Mouse (Mus musculus) heart, embryonic 11.5 days (tissue): Measurements from ENCODE around the gene Dppa3. TPM values are rescaled to one million over a fixed set of nuclear protein-coding genes. Genes with fewer than 3 reads are reported as not detected.

Experiments used
- ATAC-seq: fragments of 200-750 bp; cut with Nextera tagmentation; replicated peaks from 2 replicates; pipeline ENCODE4 v1.8.0; 2017; ENCODE audit warnings: moderate library complexity; ENCODE audit not compliant: insufficient number of reproducible peaks, low FRiP score, low TSS enrichment
- H3K27ac ChIP-seq: fragments of 300-500 bp; sonication (generic); 2 replicates; pipeline ENCODE4 v1.5.1; 2014; ENCODE audit warnings: mild to moderate bottlenecking, low read depth, low read length
- H3K27me3 ChIP-seq: fragments of 300-500 bp; sonication (generic); 2 replicates; pipeline ENCODE4 v1.6.1; 2014; ENCODE audit warnings: mild to moderate bottlenecking, low read length, mixed read lengths; ENCODE audit not compliant: control insufficient read depth, insufficient read depth
- H3K36me3 ChIP-seq: fragments of 300-500 bp; sonication (generic); 2 replicates; pipeline ENCODE4 v1.6.1; 2014; ENCODE audit warnings: mild to moderate bottlenecking, low read length, moderate library complexity, mixed read lengths; ENCODE audit not compliant: control insufficient read depth, insufficient read depth
- H3K4me1 ChIP-seq: fragments of 300-500 bp; sonication (generic); 2 replicates; pipeline ENCODE4 v1.6.1; 2014; ENCODE audit warnings: low read length; ENCODE audit not compliant: control insufficient read depth, insufficient read depth
- H3K4me2 ChIP-seq: fragments of 300-500 bp; sonication (generic); 2 replicates; pipeline ENCODE4 v1.6.1; 2014; ENCODE audit warnings: mild to moderate bottlenecking, moderate library complexity
- H3K4me3 ChIP-seq: fragments of 300-500 bp; sonication (generic); 2 replicates; pipeline ENCODE4 v1.5.1; 2014; ENCODE audit warnings: low read depth, low read length
- H3K9ac ChIP-seq: fragments of 300-500 bp; sonication (generic); 2 replicates; pipeline ENCODE4 v1.6.1; 2014; ENCODE audit warnings: mild to moderate bottlenecking, low read depth, low read length, moderate library complexity
- H3K9me3 ChIP-seq: fragments of 300-500 bp; sonication (generic); replicated peaks from 2 replicates; pipeline ENCODE4 v1.6.1; 2016; ENCODE audit warnings: low read length; ENCODE audit not compliant: control insufficient read depth
- WGBS: fragments of 180-500 bp; shearing (Covaris S2); extraction: QIAGEN DNeasy Blood & Tissue Kit; methylation state at CpG from one replicate; pipeline ENCODE4 v1.1.7; 2014; ENCODE audit not compliant: insufficient replicate concordance; 5-methylcytosine and 5-hydroxymethylcytosine counted together
- polyA plus RNA-seq: library from polyadenylated mRNA; unstranded; fragments of >200 nt; fragmentation: Nextera tagmentation; extraction: Ambion mirVana; gene quantifications from 2 replicates; pipeline ENCODE4 v1.2.1, GENCODE M21; 2014

Dppa3 gene
- polyA plus RNA-seq, 1 experiment from 2014 or later = not detected

DNA sequence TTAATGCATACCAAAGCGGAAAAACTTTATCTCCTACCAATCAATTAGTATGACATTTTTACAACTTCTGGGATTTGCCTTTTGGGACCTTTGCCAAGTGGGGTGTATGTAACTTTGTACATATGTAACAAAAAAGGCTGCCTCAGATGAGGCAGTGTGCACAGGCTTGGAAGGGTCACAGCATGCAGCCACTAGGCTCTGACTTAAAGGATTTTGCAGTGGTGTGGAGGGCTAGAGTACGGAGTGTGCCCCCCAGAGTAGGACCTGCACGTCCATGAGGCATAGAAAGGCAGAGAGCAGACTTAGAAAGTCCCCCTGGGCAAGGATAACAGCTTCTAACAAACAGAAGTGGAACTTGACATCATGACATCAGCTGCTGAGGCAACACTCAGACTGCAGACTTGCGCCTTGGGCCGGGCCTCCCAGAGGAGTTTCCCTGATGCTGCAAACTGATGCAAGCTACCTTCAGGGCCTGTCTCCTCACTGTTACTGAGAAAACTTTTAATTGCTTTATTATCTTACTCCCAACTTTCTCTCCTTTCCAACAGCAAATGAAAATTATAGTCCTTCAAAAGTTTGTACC, 24.3 kb downstream of the Dppa3 start:
- Histone ChIP-seq H3K4me1 (no peaks in the 10 kb centered on the region), H3K27ac (no peak overlapping the region), H3K27me3 (no peaks in the 10 kb centered on the region), H3K36me3 (no peaks in the 10 kb centered on the region), H3K4me2 (no peak overlapping the region), H3K9me3 (no peaks in the 10 kb centered on the region), H3K4me3 (no peak overlapping the region), H3K9ac (no peak overlapping the region)
- no peak for ATAC-seq
- 68% methylated on average over 5 of the region's 5 CpGs for WGBS

DNA sequence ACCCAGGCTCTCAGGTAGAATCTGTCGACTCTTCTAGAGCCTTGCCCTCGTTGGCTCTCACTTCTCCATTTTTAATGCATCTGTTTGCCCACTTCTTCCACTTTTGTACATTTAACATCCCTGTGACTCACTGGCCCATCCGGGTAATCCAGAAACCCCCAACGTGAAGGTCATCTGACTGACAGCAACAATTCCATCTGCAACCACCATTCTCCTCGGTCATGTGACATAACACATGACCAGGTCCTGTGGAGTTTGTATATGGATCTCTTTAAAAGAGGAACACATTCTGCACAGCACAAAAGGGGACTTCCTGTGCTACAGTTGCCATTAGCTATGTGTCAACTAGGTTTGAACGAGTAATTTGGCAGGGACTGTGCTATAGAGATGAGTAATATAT, 28.1 kb downstream of the Dppa3 start:
- ATAC-seq = no peak
- H3K9me3 ChIP-seq = no peaks in the 10 kb centered on the region
- H3K27me3 ChIP-seq = no peaks in the 10 kb centered on the region
- no peak overlapping the region for H3K4me2 ChIP-seq
- no peak overlapping the region for H3K27ac ChIP-seq
- WGBS = 77% methylated on average over 6 of the region's 6 CpGs
- H3K4me3 ChIP-seq = no peak overlapping the region
- no peaks in the 10 kb centered on the region for H3K36me3 ChIP-seq
- no peaks in the 10 kb centered on the region for H3K4me1 ChIP-seq
- no peak overlapping the region for H3K9ac ChIP-seq

DNA sequence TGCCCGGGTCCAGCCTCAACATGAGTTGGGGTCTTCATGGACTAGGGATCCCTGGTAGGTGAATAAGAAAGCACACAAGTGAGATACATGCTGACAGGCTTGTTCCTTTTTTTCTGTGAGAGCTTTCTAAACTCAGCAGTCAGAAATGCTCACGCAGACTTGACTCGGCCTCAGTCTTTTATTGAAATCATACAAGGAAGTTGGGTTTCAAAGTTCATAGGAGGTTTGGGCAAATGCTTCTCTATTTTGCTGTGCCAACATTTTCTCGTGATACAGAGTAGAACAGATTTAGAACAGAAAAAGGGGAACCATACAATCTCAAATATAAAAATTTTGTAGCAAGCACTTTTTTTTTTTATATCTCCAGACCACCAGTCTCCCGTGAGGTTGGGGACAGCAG, 31.4 kb downstream of the Dppa3 start:
- Histone ChIP-seq H3K4me1 (no peaks in the 10 kb centered on the region), H3K4me2 (no peak overlapping the region), H3K9ac (no peak overlapping the region), H3K9me3 (no peaks in the 10 kb centered on the region), H3K4me3 (no peak overlapping the region), H3K27me3 (peaks cover 10% of the 10 kb centered on the region), H3K36me3 (no peaks in the 10 kb centered on the region), H3K27ac (no peak overlapping the region)
- no peak for ATAC-seq
- 78% methylated on average over 5 of the region's 5 CpGs for WGBS

DNA sequence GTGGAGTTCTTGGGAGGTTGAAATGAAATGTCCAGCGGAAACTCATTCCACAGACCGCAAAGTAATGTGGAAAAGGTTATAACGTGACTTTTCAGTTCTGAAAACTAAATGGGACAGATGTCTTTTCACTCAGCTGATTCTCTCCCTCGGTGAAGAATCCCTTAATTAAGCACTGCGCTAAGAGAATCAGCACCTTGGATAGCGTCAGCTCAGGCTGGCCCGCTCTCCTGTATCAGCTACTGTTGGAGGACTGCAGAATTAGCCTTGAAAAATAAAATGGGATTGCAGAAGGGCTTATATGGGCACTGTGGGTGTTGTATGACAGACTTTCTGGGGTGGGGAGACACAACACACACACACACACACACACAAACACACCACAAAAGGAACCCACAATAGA, 33.4 kb downstream of the Dppa3 start:
- H3K4me3 ChIP-seq = no peak overlapping the region
- ATAC-seq = no peak
- H3K4me1 ChIP-seq = no peaks in the 10 kb centered on the region
- H3K36me3 ChIP-seq = no peaks in the 10 kb centered on the region
- H3K4me2 ChIP-seq = no peak overlapping the region
- H3K9ac ChIP-seq = no peak overlapping the region
- H3K9me3 ChIP-seq = no peaks in the 10 kb centered on the region
- no peak overlapping the region for H3K27ac ChIP-seq
- H3K27me3 ChIP-seq = peaks cover 17% of the 10 kb centered on the region
- 6% methylated on average over 7 of the region's 7 CpGs for WGBS

DNA sequence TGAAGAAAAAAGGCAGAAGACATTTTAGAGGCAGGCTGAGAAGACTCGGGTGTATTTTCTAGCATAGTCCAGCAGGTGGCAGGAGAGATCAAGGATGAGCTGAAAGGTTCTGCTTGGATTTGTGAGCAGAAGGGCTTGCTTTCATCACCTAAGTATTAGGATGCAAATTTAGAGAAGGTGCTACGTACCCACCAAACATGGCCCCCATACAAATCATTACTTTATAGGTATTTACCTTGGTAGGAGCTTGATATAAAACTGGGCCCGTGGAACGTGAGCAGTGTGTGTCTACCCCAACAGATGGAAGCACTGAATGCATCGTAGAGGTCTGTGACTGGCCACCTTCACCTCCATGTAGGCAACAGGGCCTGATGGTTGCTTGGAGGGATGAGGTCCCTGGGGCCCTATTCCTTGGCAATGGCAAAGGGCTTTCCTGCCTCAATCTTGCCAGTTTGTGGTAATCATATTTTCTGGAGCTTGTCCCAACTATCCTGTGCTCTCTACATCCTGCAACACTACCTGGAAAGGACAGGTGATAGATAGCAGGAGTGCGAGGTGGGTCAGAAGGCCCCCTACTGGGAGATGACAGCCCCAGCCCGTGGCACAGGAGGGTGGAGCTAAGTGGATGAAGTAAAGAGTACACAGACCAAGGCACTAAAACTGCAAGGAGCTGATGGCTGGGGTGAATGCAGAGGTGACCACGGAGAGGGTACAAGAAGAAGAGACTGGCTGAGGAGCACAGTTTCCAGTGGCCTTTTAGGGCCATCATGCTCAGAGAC, 34.6 kb downstream of the Dppa3 start:
- H3K4me2 ChIP-seq = no peak overlapping the region
- no peaks in the 10 kb centered on the region for H3K36me3 ChIP-seq
- no peak overlapping the region for H3K4me3 ChIP-seq
- H3K4me1 ChIP-seq = no peaks in the 10 kb centered on the region
- no peak for ATAC-seq
- 29% methylated on average over 8 of the region's 8 CpGs for WGBS
- H3K9ac ChIP-seq = no peak overlapping the region
- no peaks in the 10 kb centered on the region for H3K9me3 ChIP-seq
- H3K27me3 ChIP-seq = peaks cover 17% of the 10 kb centered on the region
- no peak overlapping the region for H3K27ac ChIP-seq

DNA sequence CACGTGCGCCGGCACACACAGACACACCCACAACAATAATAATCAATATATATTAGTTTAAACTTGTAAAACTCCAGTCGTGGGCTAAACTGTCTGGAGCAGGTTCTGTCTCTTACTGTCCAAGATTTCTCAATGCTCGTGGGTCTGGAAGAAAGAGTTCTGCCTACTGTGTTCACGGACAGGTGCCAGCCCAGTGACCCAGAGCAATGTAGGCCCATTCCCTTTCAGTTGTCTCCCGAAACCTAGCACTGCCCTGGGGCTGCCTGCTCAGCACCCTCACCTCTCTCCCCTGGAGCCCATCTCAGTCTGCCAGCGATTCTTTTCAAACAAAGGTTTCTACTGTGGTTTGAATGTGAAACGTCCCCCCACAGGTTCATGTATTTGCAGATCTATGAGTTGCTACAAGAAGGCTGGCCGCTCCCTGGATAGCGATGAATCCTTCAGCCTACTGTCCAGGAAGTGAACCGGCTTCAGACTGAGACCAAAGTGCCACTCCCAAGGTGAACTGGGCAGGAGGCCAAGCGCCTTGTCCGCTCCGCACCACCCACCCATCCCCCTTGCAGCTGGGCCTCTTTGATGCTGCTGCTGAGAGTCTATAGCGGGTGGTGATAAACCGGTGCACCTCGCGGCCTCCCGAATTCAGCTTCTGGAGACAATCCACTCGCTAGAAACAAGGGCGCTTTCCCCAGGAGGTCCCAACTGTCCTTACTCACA, 36.5 kb downstream of the Dppa3 start:
- no peak overlapping the region for H3K4me2 ChIP-seq
- 34% methylated on average over 22 of the region's 22 CpGs for WGBS
- no peak overlapping the region for H3K9ac ChIP-seq
- H3K36me3 ChIP-seq = no peaks in the 10 kb centered on the region
- no peak overlapping the region for H3K27ac ChIP-seq
- 0 out of 2 replicates have a peak, but pooled peaks cover 2% of the 10 kb centered on the region for H3K4me1 ChIP-seq
- H3K9me3 ChIP-seq = no peaks in the 10 kb centered on the region
- H3K4me3 ChIP-seq = no peak overlapping the region
- ATAC-seq = no peak
- peaks cover 17% of the 10 kb centered on the region for H3K27me3 ChIP-seq

DNA sequence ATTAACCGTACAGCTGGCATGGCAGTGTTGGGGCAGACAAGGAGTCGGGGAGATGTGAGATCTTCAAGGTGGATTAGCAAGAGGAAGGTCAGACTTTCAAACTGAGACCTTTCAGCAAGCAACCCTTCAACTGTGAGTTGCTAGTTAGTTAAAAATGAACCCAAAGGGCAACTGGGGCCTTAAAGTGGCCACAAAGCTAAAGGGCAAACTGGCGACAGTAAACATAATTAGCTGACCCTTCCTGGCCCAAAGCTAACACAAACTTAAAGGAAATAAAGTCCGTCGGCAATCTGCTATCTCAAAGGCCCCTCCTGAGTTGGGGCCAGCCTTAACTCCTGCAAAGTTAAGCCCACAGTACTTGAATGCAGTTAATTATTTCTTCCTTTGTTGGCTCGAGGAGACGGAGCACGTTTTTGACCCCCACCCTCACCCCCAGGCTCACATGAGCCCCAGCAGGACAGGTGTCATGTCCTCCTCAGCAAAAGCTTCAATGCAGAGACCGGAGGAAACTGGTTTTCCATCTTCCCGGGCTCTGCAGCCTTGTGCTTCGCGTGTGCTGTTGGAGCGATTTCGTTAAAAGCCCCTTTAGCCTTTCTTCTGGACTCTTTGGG, 37.5 kb downstream of the Dppa3 start:
- Histone ChIP-seq H3K4me2 (no peak overlapping the region), H3K27me3 (peaks cover 17% of the 10 kb centered on the region), H3K9me3 (no peaks in the 10 kb centered on the region), H3K4me3 (no peak overlapping the region), H3K4me1 (0 out of 2 replicates have a peak, but pooled peaks cover 2% of the 10 kb centered on the region), H3K36me3 (no peaks in the 10 kb centered on the region), H3K27ac (no peak overlapping the region), H3K9ac (no peak overlapping the region)
- no peak for ATAC-seq
- WGBS = 43% methylated on average over 14 of the region's 14 CpGs

DNA sequence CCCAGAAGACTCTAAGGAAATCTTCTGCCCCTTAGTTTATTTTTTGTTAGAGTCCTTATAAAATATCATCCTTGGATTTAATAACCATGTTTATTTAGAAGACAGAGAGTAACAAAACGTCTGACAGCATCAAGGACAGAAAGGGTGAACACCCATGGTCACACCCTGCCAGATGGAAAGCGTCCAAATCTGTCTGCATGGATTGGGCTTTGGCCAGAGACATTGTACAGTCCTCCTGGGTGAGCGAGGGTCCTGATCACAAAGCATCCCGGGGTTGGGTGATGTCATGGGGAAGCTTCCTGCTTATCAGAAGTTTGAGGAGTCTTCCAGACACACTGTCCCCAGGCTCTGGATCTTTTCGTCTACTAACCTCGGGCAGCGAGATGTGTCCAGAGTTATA, 39.7 kb downstream of the Dppa3 start:
- Histone ChIP-seq H3K27ac (no peak overlapping the region), H3K36me3 (no peaks in the 10 kb centered on the region), H3K4me2 (no peak overlapping the region), H3K27me3 (peaks cover 17% of the 10 kb centered on the region), H3K4me1 (0 out of 2 replicates have a peak, but pooled peaks cover 2% of the 10 kb centered on the region), H3K4me3 (no peak overlapping the region), H3K9me3 (no peaks in the 10 kb centered on the region), H3K9ac (no peak overlapping the region)
- 35% methylated on average over 7 of the region's 7 CpGs for WGBS
- ATAC-seq = no peak
